ENCODE assay signal across 23 mouse cellular contexts in genomic region chr1:73495971-73496749, GRCm38 (mm10).
DNase-seq lines count a peak whose midpoint lies in the region; ATAC-seq and TF ChIP-seq lines count a peak whose summit lies in the region.
"Had no signal": no experiment of that assay in that cellular context is flagged by ENCODE, and none has a peak within 500 bp of the region (broad histone marks: within the 10 kb centered on the region; RNA-seq: fewer than 3 reads in every experiment).

No protein-coding gene starts in this region.

- POLR2A ChIA-PET in Patski (lab: Charles Lee): no interaction called here

- intact Hi-C loops in left cerebral cortex, postnatal 14 days (cut with DNase I): no loop called here
- intact Hi-C loops in heart, postnatal 10 days (cut with DNase I): no loop called here

- CTCF ChIA-PET in Patski (lab: Charles Lee): no interaction called here

- TF ChIP-seq POLR2A in myocyte (IDR thresholded peaks at IDR 0.05; ENCODE audit: insufficient read length, low read depth): no peak

- no peak overlapping the region for H3K4me2 ChIP-seq in myocyte (ENCODE audit: low read depth)
- H3K4me2 ChIP-seq: embryonic facial prominence, embryonic 12.5 days; forebrain, embryonic 13.5 days; forebrain, embryonic 15.5 days had no signal

- ATAC-seq in Patski: peak; percentile 8
- ATAC-seq: CD4-positive, CD25-positive, alpha-beta regulatory T cell, adult 4 months; forebrain, embryonic 13.5 days; forebrain, embryonic 15.5 days; forebrain, postnatal 0 days had no signal

- H3K27me3 ChIP-seq in C2C12 (ENCODE audit: control insufficient read depth, insufficient read depth, insufficient read length) (no peaks in the 10 kb centered on the region), Patski (no peaks in the 10 kb centered on the region), myocyte (ENCODE audit: control insufficient read depth, insufficient read depth, insufficient read length) (no peaks in the 10 kb centered on the region)
- H3K27me3 ChIP-seq: embryonic facial prominence, embryonic 12.5 days; forebrain, embryonic 13.5 days; forebrain, embryonic 15.5 days had no signal

- no peaks in the 10 kb centered on the region for H3K79me3 ChIP-seq in C2C12 (ENCODE audit: low read depth)

- TF ChIP-seq CTCF in C2C12 (IDR thresholded peaks at IDR 0.05; ENCODE audit: control insufficient read depth, insufficient read depth, insufficient read length): no peak
- no peak for TF ChIP-seq CTCF in Patski (IDR thresholded peaks at IDR 0.05)

- no peak overlapping the region for H3ac ChIP-seq in C2C12 (ENCODE audit: control insufficient read depth, insufficient read length, low read depth)
- H3ac ChIP-seq in myocyte (ENCODE audit: control insufficient read depth, insufficient read length): no peak overlapping the region

- H3K36me3 ChIP-seq in C2C12 (ENCODE audit: control insufficient read depth, insufficient read depth): no peaks in the 10 kb centered on the region
- no peaks in the 10 kb centered on the region for H3K36me3 ChIP-seq in myocyte (ENCODE audit: control insufficient read depth, insufficient read depth)
- H3K36me3 ChIP-seq: embryonic facial prominence, embryonic 12.5 days; forebrain, embryonic 15.5 days; G1E had no signal

- in situ Hi-C loops in Patski (cut with MboI; ENCODE audit: low pct_unique_long_range_greater_than_20kb): no loop called here

- no peak overlapping the region for H3K4me3 ChIP-seq in C2C12 (ENCODE audit: insufficient read depth, poor library complexity, severe bottlenecking)
- no peak overlapping the region for H3K4me3 ChIP-seq in myocyte
- H3K4me3 ChIP-seq: embryonic facial prominence, embryonic 12.5 days; forebrain, embryonic 13.5 days; forebrain, embryonic 15.5 days had no signal

- no peaks in the 10 kb centered on the region for H3K79me2 ChIP-seq in C2C12 (ENCODE audit: control insufficient read depth, insufficient read depth)
- H3K79me2 ChIP-seq in myocyte (ENCODE audit: control insufficient read depth, insufficient read depth): no peaks in the 10 kb centered on the region

- no peak for DNase-seq in Patski (ENCODE audit: low read depth, low spot score)
- DNase-seq in fibroblast of lung, adult 2 months (ENCODE audit: low read depth): peak; percentile 26
- no peak for DNase-seq in left cerebral cortex, postnatal 14 days (ENCODE audit: low spot score in 2 of 2)
- no peak for DNase-seq in kidney, adult 18-20 months
- no peak for DNase-seq in heart, postnatal 10 days
- DNase-seq: adrenal gland, adult 2 months; adrenal gland, postnatal 10 days; adrenal gland, postnatal 25 days; cerebellum, adult 11 months; cerebellum, adult 18-20 months; cerebellum, adult 8-10 months; cerebellum, adult 9-11 months; cerebellum, postnatal 14 days; cerebellum, postnatal 36 days; embryo, embryonic 11 days; forebrain, postnatal 0 days had no signal

TF ChIP-seq in C2C12, 6 proteins besides CTCF, POLR2A, EP300 and RAD21:
- TF ChIP-seq FOSL1 (IDR thresholded peaks at IDR 0.05; ENCODE audit: insufficient read depth, low read length, poor library complexity, severe bottlenecking): no peak
- TF ChIP-seq MYOD1 (IDR thresholded peaks at IDR 0.05; ENCODE audit: control insufficient read depth, insufficient read length, low read depth): no peak
- TF ChIP-seq MYOG (IDR thresholded peaks at IDR 0.05; ENCODE audit: control insufficient read depth, extremely low read depth, insufficient read length): no peak
- no peak for TF ChIP-seq USF1 (IDR thresholded peaks at IDR 0.05; ENCODE audit: low read depth)
- TF ChIP-seq CEBPB (IDR thresholded peaks at IDR 0.05; ENCODE audit: low read depth): peak; percentile 33
- no peak for TF ChIP-seq MAX (IDR thresholded peaks at IDR 0.05)

TF ChIP-seq in myocyte, 11 proteins besides CTCF, POLR2A, EP300 and RAD21:
- TF ChIP-seq CEBPB (IDR thresholded peaks at IDR 0.05; ENCODE audit: insufficient read depth, poor library complexity, severe bottlenecking): peak; percentile 63
- TF ChIP-seq TCF12 (IDR thresholded peaks at IDR 0.05; ENCODE audit: insufficient read depth, poor library complexity, severe bottlenecking): no peak
- TF ChIP-seq MAX (IDR thresholded peaks at IDR 0.05; ENCODE audit: low read depth): no peak
TF ChIP-seq in myocyte: peak in this region for 1.
